Mouse (Mus musculus) liver, adult (tissue): Measurements from ENCODE around the gene Nr5a1.

Experiments used
- GATA4 ChIP-seq: IDR thresholded peaks from 2 replicates; pipeline ENCODE4 v1.6.1; 2014; ENCODE audit warnings: mild to moderate bottlenecking, low read length; ENCODE audit not compliant: insufficient replicate concordance

Gene Nr5a1

GRCm38 (mm10) chr2:38714324-38714723 lies at the start of gene Nr5a1:
Nr5a1 (minus strand) TSS chr2:38714542.
- no peak for TF ChIP-seq GATA4

GRCm38 (mm10) chr2:38739847-38740246 lies 25.5 kb upstream of the Nr5a1 start:
- no peak for TF ChIP-seq GATA4

- no peak for TF ChIP-seq GATA4
Observed at GRCm38 (mm10) chr2:38739410-38739809, 25.1 kb upstream of the Nr5a1 start.

- TF ChIP-seq GATA4 = no peak
Observed at GRCm38 (mm10) chr2:38738601-38739301, 24.4 kb upstream of the Nr5a1 start.

- no peak for TF ChIP-seq GATA4
Observed at GRCm38 (mm10) chr2:38735740-38736139, 21.4 kb upstream of the Nr5a1 start.

DNA sequence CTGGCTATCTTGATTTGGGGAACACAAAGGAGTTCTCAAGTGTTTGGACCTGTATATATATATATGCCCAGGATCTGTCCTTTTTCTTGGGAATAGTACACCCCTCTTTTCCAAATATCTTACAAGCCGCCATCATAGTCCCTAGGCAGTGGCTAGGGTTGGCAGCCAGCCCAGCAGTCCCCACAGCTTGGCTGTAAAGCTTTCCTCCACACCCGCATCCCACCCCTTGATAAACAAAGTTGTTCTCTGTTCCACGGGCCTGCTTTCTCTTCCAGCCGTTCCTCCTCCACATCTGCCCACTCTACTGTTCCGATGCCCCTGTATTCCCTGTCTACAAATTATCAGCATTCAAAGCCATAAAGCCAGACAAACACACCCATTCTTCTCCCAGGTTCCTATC lies 20.4 kb upstream of the Nr5a1 start:
- no peak for TF ChIP-seq GATA4

DNA sequence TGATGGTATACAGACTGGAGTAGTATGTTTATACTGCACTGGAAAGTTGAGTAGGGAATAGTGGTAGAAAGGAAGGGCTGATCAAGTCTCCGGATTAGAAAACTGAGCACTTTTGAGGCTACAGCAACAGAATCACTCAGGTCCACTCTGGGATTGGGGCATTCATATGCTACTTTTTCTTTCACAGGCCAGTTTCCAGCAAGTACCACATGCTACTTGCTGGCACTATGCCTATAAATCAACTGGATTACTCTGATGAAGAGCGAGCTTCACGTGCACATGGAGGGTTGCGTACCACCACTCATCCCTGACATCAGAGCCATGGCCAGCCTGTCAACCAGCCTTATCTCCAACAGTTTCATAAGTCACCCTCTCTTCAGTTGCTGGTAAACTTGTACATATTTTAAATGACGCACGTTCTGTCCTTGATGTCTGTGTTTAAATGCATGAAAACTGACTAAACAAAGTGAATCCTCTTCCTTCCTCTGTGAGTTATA lies 16.0 kb upstream of the Nr5a1 start:
- no peak for TF ChIP-seq GATA4

GRCm38 (mm10) chr2:38725427-38725826 lies 11.1 kb upstream of the Nr5a1 start:
- TF ChIP-seq GATA4 = no peak

DNA sequence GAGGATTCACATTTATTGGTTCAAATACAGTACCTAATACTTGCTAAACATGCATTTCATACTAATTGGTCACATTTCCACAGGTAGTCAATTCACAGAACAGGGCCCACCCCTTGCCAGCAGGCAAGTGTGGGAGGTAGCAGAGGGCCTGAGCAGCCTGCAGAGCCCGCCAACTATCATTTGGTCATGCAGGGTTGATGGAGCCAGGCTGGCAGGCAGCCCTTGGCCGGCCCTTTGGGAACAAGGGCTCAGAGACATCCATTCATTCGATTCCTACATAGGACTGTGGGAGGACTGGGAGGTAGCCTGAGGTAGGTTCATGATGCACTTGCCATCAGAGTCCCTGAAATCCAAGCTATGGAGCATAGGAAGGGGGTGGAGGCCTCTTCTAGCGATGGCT lies 9.0 kb upstream of the Nr5a1 start:
- no peak for TF ChIP-seq GATA4

GRCm38 (mm10) chr2:38722076-38722475 lies 7.7 kb upstream of the Nr5a1 start:
- TF ChIP-seq GATA4 = no peak

DNA sequence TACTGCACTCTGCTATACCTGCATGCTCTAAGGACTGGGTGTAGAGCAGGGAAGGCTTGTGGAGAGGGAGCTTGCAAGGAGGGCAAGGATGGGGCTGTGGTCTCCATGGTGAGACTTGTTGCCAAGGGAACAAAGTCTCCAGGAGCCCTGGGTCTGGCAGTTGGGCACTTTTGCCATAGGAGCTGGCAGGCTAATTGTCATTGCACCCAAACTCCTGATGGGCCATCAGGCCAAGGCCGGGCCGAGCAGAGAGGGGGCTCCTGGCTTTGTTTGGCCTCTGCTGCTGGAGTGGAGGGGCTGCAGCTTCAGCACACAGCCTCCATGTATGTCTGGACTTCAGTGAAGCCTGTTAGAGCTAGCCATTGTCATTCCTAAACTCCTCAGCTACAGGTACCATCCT lies 6.3 kb upstream of the Nr5a1 start:
- no peak for TF ChIP-seq GATA4

- no peak for TF ChIP-seq GATA4
Observed at GRCm38 (mm10) chr2:38719354-38719753, 5.0 kb upstream of the Nr5a1 start.

DNA sequence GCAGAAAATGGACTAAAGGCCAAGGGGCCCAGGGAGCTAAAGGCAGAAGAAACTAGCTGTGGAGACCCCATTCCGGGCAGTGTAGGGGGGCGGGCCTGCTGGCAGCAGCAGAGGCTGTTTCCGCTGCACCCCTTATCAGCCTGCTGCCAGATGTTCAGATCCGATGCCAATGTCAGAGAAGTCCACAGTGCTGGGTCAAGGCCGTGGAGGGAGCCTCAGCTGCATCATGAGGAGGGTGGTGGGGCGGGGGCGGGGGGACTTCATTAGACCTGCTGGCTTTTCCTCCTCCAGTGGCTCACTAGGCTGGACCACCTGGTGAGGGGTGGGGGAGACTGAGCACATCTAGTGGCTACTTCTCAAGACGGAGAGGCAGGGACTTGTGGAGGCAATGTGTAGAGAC lies 4.3 kb upstream of the Nr5a1 start:
- no peak for TF ChIP-seq GATA4

DNA sequence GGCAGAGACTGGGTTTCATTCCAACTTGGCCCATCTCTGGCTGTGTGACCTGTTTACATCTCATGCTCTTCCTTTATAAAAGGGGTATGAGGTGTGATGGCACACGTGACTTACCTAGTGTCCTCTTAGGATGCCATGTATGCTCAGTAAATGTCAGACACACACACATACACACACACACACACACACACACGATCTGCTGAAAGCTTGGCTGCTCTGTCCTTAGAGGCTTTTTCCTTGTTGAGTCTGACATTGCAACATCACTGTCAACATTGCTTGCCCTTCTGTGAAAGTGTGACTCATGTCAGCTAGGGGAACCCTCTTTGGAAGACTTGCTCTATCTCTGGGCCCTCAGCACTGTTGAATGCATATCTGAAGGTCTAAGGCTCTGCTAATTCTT lies 3.1 kb upstream of the Nr5a1 start:
- TF ChIP-seq GATA4 = no peak

DNA sequence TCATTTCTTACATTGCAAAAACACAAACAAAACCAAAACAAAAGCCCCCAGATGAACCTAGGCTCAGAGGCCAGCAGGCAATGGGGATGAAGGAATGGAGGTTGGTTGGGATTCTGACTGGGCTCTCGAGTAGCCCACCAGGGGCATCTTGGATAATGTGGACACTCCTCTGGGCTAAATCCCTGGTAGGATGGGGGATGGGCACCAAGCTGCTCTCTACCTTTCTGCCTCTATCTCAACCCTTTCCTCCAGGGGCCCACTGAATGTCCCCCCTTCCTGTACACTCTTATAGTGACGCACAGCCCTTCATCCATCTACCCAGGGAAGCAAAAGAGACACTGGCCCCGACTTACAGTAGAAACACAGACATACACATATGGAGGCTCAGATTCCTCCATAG lies 746 bp downstream of the Nr5a1 start:
- no peak for TF ChIP-seq GATA4

GRCm38 (mm10) chr2:38712769-38713125 lies 1.6 kb downstream of the Nr5a1 start:
- TF ChIP-seq GATA4 = no peak

DNA sequence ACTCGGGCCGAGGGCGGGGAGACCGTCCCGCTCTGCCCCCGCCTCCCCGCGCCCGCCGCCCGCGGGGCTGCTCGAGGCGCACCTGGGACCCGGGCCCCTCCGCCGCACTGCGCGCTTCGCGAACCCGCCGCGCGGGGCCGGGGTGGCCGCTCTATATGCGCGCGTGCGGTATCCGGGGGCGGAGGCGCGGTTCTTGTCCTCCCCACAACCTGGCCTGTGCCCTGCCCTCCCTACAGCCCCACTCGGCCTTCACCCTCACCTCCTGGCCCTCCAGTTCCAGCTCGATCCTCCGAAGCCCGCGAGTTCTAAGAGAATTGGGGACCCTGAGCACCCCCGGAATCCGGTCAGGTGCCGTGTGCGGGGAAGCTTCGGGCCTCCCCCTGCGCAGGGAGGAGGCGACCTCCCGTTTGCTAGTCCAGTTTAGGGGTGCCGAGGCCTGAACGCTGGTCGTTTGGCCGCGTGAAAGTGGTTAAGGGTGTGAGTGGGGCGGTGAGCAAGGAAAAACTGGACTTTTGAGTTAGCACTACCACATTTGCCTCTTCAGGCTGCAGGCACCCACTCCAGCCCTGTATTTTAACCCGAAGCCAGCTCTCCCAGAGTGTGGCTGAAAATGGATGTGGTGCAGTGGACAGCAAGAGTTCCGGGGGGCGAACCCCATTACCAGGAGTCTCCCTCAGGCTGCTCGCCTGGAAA lies 2.1 kb downstream of the Nr5a1 start:
- TF ChIP-seq GATA4 = no peak
